Mouse (Mus musculus): Measurements from ENCODE around the gene Gm20517. TPM values are rescaled to one million over a fixed set of nuclear protein-coding genes. Genes with fewer than 3 reads are reported as not detected.

Gm20517 gene
- polyA plus RNA-seq, 1 experiment from 2014 or later: 0.35 TPM

Other genes starting within 250 kb of the Gm20517 start
- gene Mrps10, start 242.7 kb upstream of the Gm20517 start, polyA plus RNA-seq (2015; fragmentation: Nextera tagmentation; extraction: Ambion mirVana): 78.2 and 79.2 TPM in 2 replicates
- 0.47 and 0.87 TPM in 2 replicates for gene Guca1b, start 226.2 kb upstream of the Gm20517 start, polyA plus RNA-seq (2015; fragmentation: Nextera tagmentation; extraction: Ambion mirVana)
- gene Guca1a, start 211.0 kb upstream of the Gm20517 start, polyA plus RNA-seq (2015; fragmentation: Nextera tagmentation; extraction: Ambion mirVana): 1.7 and 2.0 TPM in 2 replicates
- gene AI661453, start 175.0 kb upstream of the Gm20517 start, polyA plus RNA-seq (2015; fragmentation: Nextera tagmentation; extraction: Ambion mirVana): 2.0 and 2.4 TPM in 2 replicates
- gene 1700001C19Rik, start 174.2 kb upstream of the Gm20517 start, polyA plus RNA-seq (2015; fragmentation: Nextera tagmentation; extraction: Ambion mirVana): 0.14 and 0.45 TPM in 2 replicates
- 25.6 and 32.3 TPM in 2 replicates for gene Taf8, start 109.3 kb upstream of the Gm20517 start, polyA plus RNA-seq (2015; fragmentation: Nextera tagmentation; extraction: Ambion mirVana)
- 286 and 294 TPM in 2 replicates for gene Ccnd3, start 106.5 kb upstream of the Gm20517 start, polyA plus RNA-seq (2015; fragmentation: Nextera tagmentation; extraction: Ambion mirVana)
- 21.9 and 22.9 TPM in 2 replicates for gene Bysl, start 97 bp upstream of the Gm20517 start, polyA plus RNA-seq (2015; fragmentation: Nextera tagmentation; extraction: Ambion mirVana)
- gene Med20, start within 50 bp of the Gm20517 start, polyA plus RNA-seq (2015; fragmentation: Nextera tagmentation; extraction: Ambion mirVana): 47.8 and 50.3 TPM in 2 replicates
- gene Usp49, start 19.1 kb downstream of the Gm20517 start, polyA plus RNA-seq (2015; fragmentation: Nextera tagmentation; extraction: Ambion mirVana): 4.2 and 4.3 TPM in 2 replicates
- gene Tomm6, start 76.8 kb downstream of the Gm20517 start, polyA plus RNA-seq (2015; fragmentation: Nextera tagmentation; extraction: Ambion mirVana): 385 and 422 TPM in 2 replicates
- gene Frs3, start 77.4 kb downstream of the Gm20517 start, polyA plus RNA-seq (2015; fragmentation: Nextera tagmentation; extraction: Ambion mirVana): 5.6 and 6.5 TPM in 2 replicates
- 0.35 and 0.45 TPM in 2 replicates for gene Gm21981, start 82.9 kb downstream of the Gm20517 start, polyA plus RNA-seq (2015; fragmentation: Nextera tagmentation; extraction: Ambion mirVana)
- gene Prickle4, start 83.1 kb downstream of the Gm20517 start, polyA plus RNA-seq (2015; fragmentation: Nextera tagmentation; extraction: Ambion mirVana): 0.73 and 0.86 TPM in 2 replicates
- 14.2 and 15.7 TPM in 2 replicates for gene Pgc, start 115.3 kb downstream of the Gm20517 start, polyA plus RNA-seq (2015; fragmentation: Nextera tagmentation; extraction: Ambion mirVana)
- gene Tfeb, start 125.4 kb downstream of the Gm20517 start, polyA plus RNA-seq (2015; fragmentation: Nextera tagmentation; extraction: Ambion mirVana): 12.9 and 14.7 TPM in 2 replicates
- 19.3 and 20.6 TPM in 2 replicates for gene Mdfi, start 223.1 kb downstream of the Gm20517 start, polyA plus RNA-seq (2015; fragmentation: Nextera tagmentation; extraction: Ambion mirVana)

All from lung, embryonic 15.5 days (tissue).